Mouse (Mus musculus) hindbrain, embryonic 16.5 days (tissue): ENCODE measurements around the gene Focad. TPM values are rescaled to one million over a fixed set of nuclear protein-coding genes. Genes with fewer than 3 reads are reported as not detected.
A peak's percentile ranks its signal among the peaks of the same experiment; 100 is the strongest.

ENCODE experiments used
- ATAC-seq: fragments of 200-750 bp; cut with Nextera tagmentation; 2 replicates; pipeline ENCODE4 v1.8.0; 2017; ENCODE audit warnings: moderate TSS enrichment, moderate library complexity
- H3K27ac ChIP-seq: fragments of 300-500 bp; sonication (generic); 2 replicates; pipeline ENCODE4 v1.5.1; 2014; ENCODE audit warnings: low read depth, mild to moderate bottlenecking, control low read depth, low read length, moderate library complexity
- H3K27me3 ChIP-seq: fragments of 300-500 bp; sonication (generic); replicated peaks from 2 replicates; pipeline ENCODE4 v1.6.1; 2014; ENCODE audit warnings: low read length; ENCODE audit not compliant: control insufficient read depth, insufficient read depth
- H3K36me3 ChIP-seq: fragments of 300-500 bp; sonication (generic); 2 replicates; pipeline ENCODE4 v1.6.1; 2014; ENCODE audit warnings: mild to moderate bottlenecking, low read length, moderate library complexity, mixed read lengths; ENCODE audit not compliant: control insufficient read depth, insufficient read depth
- H3K4me1 ChIP-seq: fragments of 300-500 bp; sonication (generic); 2 replicates; pipeline ENCODE4 v1.6.1; 2014; ENCODE audit warnings: low read depth, low read length; ENCODE audit not compliant: control insufficient read depth, insufficient read depth
- H3K4me2 ChIP-seq: fragments of 300-500 bp; sonication (generic); 2 replicates; pipeline ENCODE4 v1.6.1; 2014; ENCODE audit warnings: mild to moderate bottlenecking, low read length, control low read depth, moderate library complexity
- H3K4me3 ChIP-seq: fragments of 300-500 bp; sonication (generic); 2 replicates; pipeline ENCODE4 v1.5.1; 2014; ENCODE audit warnings: mild to moderate bottlenecking, low read length, control low read depth, moderate library complexity
- H3K9ac ChIP-seq: fragments of 300-500 bp; sonication (generic); 2 replicates; pipeline ENCODE4 v1.6.1; 2014; ENCODE audit warnings: low read depth, mild to moderate bottlenecking, control low read depth, low read length, moderate library complexity
- H3K9me3 ChIP-seq: fragments of 300-500 bp; sonication (generic); 2 replicates; pipeline ENCODE4 v1.6.1; 2014; ENCODE audit warnings: mild to moderate bottlenecking, low read length, moderate library complexity; ENCODE audit not compliant: control insufficient read depth
- WGBS: fragments of 180-500 bp; shearing (Covaris S2); extraction: QIAGEN DNeasy Blood & Tissue Kit; methylation state at CpG from one replicate; pipeline ENCODE4 v1.1.7; 2014; 5-methylcytosine and 5-hydroxymethylcytosine counted together
- polyA plus RNA-seq: library from polyadenylated mRNA; unstranded; fragments of >200 nt; fragmentation: Nextera tagmentation; extraction: Ambion mirVana; gene quantifications from 2 replicates; pipeline ENCODE4 v1.2.1, GENCODE M21; 2015

The Focad gene
- polyA plus RNA-seq, result 11.7 and 13.3 TPM in 2 replicates

GRCm38 (mm10) chr4:88094062-88094767, at the start of gene Focad:
Focad (plus strand) TSS chr4:88094629.
- WGBS, result 1% methylated on average over 34 of the region's 34 CpGs

GRCm38 (mm10) chr4:88045151-88045550, 49.3 kb upstream of the Focad start:
- WGBS, result 86% methylated on average over 4 of the region's 4 CpGs
- no peaks in the 10 kb centered on the region for H3K27me3 ChIP-seq

More at GRCm38 (mm10) chr4:88094062-88094767, at the start of gene Focad:
- Histone ChIP-seq H3K4me3 (peak within 1 kb of the TSS; percentile 95), H3K9me3 (no peaks in the 10 kb centered on the region), H3K27me3 (no peaks in the 10 kb centered on the region), H3K4me2 (peak within 1 kb of the TSS; percentile 97), H3K4me1 (peaks cover 6% of the 10 kb centered on the region), H3K36me3 (no peaks in the 10 kb centered on the region), H3K27ac (peak within 1 kb of the TSS; percentile 87), H3K9ac (peak within 1 kb of the TSS; percentile 90)
- peak; percentile 100 for ATAC-seq

GRCm38 (mm10) chr4:88046280-88046679, 48.1 kb upstream of the Focad start:
- Histone ChIP-seq H3K27me3 (no peaks in the 10 kb centered on the region), H3K4me2 (no peak overlapping the region), H3K36me3 (no peaks in the 10 kb centered on the region), H3K4me3 (no peak overlapping the region), H3K9me3 (no peaks in the 10 kb centered on the region), H3K9ac (no peak overlapping the region), H3K4me1 (no peaks in the 10 kb centered on the region), H3K27ac (no peak overlapping the region)
- ATAC-seq, result no peak
- WGBS, result 73% methylated on average over 8 of the region's 8 CpGs

More at GRCm38 (mm10) chr4:88045151-88045550, 49.3 kb upstream of the Focad start:
- H3K9me3 ChIP-seq, result no peaks in the 10 kb centered on the region
- H3K9ac ChIP-seq, result no peak overlapping the region
- no peak overlapping the region for H3K4me2 ChIP-seq
- ATAC-seq, result no peak
- H3K4me1 ChIP-seq, result no peaks in the 10 kb centered on the region
- no peaks in the 10 kb centered on the region for H3K36me3 ChIP-seq
- no peak overlapping the region for H3K27ac ChIP-seq
- no peak overlapping the region for H3K4me3 ChIP-seq

GRCm38 (mm10) chr4:88075388-88075787, 19.0 kb upstream of the Focad start:
- no peak overlapping the region for H3K4me2 ChIP-seq
- no peak for ATAC-seq
- H3K9me3 ChIP-seq, result no peaks in the 10 kb centered on the region
- 64% methylated on average over 2 of the region's 2 CpGs for WGBS
- H3K4me1 ChIP-seq, result no peaks in the 10 kb centered on the region
- no peak overlapping the region for H3K9ac ChIP-seq
- no peaks in the 10 kb centered on the region for H3K36me3 ChIP-seq
- no peak overlapping the region for H3K4me3 ChIP-seq
- H3K27ac ChIP-seq, result no peak overlapping the region
- H3K27me3 ChIP-seq, result no peaks in the 10 kb centered on the region

- H3K9ac ChIP-seq, result no peak overlapping the region
- H3K27ac ChIP-seq, result no peak overlapping the region
- no peaks in the 10 kb centered on the region for H3K9me3 ChIP-seq
- no peak overlapping the region for H3K4me3 ChIP-seq
- no peak for ATAC-seq
- no peaks in the 10 kb centered on the region for H3K4me1 ChIP-seq
- no peaks in the 10 kb centered on the region for H3K36me3 ChIP-seq
- H3K27me3 ChIP-seq, result no peaks in the 10 kb centered on the region
- 80% methylated on average over 3 of the region's 3 CpGs for WGBS
- H3K4me2 ChIP-seq, result no peak overlapping the region
Measured at GRCm38 (mm10) chr4:88078983-88079382, 15.4 kb upstream of the Focad start.

DNA sequence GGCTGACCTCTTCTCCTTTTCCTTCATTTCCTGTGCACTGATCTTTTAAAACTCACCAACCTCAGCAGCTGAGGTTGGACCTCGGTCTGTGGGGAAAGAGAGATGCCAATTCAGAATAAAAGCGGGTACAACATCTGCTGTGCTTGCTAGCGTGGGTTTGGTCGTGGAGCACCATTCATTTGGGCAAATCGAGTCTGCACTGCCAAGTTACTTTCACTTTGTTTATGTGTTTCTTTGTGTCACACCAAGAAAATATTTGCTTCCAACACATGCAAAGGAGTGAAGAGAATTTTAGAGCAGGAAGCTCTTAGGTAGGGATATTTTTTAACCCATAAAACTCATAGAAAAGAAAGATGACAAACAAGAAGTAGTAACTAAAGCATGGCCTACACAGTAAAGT, 13.0 kb upstream of the Focad start:
- H3K36me3 ChIP-seq, result no peaks in the 10 kb centered on the region
- no peaks in the 10 kb centered on the region for H3K27me3 ChIP-seq
- no peak overlapping the region for H3K4me2 ChIP-seq
- no peak overlapping the region for H3K27ac ChIP-seq
- ATAC-seq, result no peak
- H3K4me1 ChIP-seq, result no peaks in the 10 kb centered on the region
- H3K9ac ChIP-seq, result no peak overlapping the region
- H3K4me3 ChIP-seq, result no peak overlapping the region
- H3K9me3 ChIP-seq, result no peaks in the 10 kb centered on the region
- 78% methylated on average over 5 of the region's 5 CpGs for WGBS

- ATAC-seq, result no peak
- 98% methylated on average over 3 of the region's 3 CpGs for WGBS
Measured at GRCm38 (mm10) chr4:88081885-88082284, 12.5 kb upstream of the Focad start.

DNA sequence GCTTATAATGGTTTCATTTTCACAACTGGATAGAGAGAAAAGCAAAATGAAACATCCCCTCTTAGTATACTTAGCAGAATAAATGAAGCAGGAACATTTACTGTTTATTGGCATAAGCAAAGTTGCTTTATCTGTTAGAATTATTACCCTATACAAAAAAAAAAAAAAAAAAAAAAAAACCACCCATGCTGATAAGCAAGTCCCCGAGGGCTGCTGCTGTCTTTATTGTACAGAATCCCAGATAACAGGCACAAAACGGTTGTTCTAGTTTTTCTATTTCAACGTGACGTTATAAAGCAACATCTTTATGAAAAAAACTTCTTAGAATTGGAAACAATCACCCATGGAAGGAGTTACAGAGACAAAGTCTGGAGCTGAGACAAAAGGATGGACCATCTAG, 12.0 kb upstream of the Focad start:
- WGBS, result 89% methylated on average over 4 of the region's 4 CpGs
- Histone ChIP-seq H3K4me1 (no peaks in the 10 kb centered on the region), H3K9ac (no peak overlapping the region), H3K27ac (no peak overlapping the region), H3K4me3 (no peak overlapping the region), H3K36me3 (no peaks in the 10 kb centered on the region), H3K9me3 (no peaks in the 10 kb centered on the region), H3K4me2 (no peak overlapping the region), H3K27me3 (no peaks in the 10 kb centered on the region)
- no peak for ATAC-seq

More at GRCm38 (mm10) chr4:88081885-88082284, 12.5 kb upstream of the Focad start:
- Histone ChIP-seq H3K4me1 (no peaks in the 10 kb centered on the region), H3K4me2 (no peak overlapping the region), H3K36me3 (no peaks in the 10 kb centered on the region), H3K27me3 (no peaks in the 10 kb centered on the region), H3K9me3 (no peaks in the 10 kb centered on the region), H3K4me3 (no peak overlapping the region), H3K27ac (no peak overlapping the region), H3K9ac (no peak overlapping the region)

DNA sequence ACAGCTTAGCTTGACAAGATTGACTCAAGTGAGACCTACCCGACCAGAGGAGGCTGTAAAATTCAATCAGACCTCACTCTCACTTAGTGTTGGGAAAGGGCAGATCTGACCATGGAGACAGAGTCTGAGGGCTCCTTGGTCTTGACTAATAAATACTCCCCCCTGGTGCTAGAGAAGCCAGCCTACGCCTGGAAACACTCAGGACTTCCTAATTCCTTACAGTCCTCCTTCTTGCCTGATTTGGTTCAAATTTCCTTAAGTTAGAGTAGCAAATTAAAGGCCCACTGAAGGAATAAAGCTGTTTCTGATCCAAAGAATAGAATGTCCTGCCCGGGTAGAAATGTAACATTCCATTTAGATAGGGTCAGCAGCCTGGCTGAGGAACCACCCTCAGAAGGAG, 10.6 kb upstream of the Focad start:
- no peak overlapping the region for H3K4me3 ChIP-seq
- H3K27ac ChIP-seq, result no peak overlapping the region
- H3K9ac ChIP-seq, result no peak overlapping the region
- no peaks in the 10 kb centered on the region for H3K36me3 ChIP-seq
- no peaks in the 10 kb centered on the region for H3K9me3 ChIP-seq
- H3K27me3 ChIP-seq, result no peaks in the 10 kb centered on the region
- no peaks in the 10 kb centered on the region for H3K4me1 ChIP-seq
- no peak for ATAC-seq
- 70% methylated on average over 3 of the region's 3 CpGs for WGBS
- H3K4me2 ChIP-seq, result no peak overlapping the region
